Mouse (Mus musculus): ENCODE measurements at regions not wholly inside any gene's neighbourhood (a gene's known extent, or its start where the extent isn't known, plus 50 kb on each side); places are given as distances from the start of the nearest gene placed in this dataset.

DNA sequence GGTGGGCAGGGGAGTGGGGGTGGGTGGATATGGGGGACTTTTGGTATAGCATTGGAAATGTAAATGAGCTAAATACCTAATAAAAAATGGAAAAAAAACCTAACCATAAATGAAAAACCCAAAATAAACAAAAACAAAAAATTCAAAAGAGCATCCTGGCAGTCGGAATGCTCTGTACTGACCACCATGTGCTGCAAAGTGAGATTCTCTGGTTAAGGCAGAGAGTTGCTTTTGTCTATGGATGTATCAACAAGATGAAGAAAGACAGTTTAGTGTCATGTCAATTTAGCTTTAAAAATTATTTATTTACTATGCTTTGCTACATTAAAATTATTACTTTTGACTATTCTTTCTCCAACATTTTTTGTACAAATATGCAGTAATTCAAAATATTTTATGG, 88.5 kb downstream of the E330014E10Rik start:
- Histone ChIP-seq H3K4me1 (ENCODE audit: control insufficient read depth, insufficient read depth, low read length) (no peaks in the 10 kb centered on the region), H3K4me3 (ENCODE audit: insufficient read depth, low read depth, low read length) (no peak overlapping the region), H3K9ac (ENCODE audit: low read depth, low read length) (no peak overlapping the region), H3K27me3 (ENCODE audit: control insufficient read depth, insufficient read depth, low read length) (no peaks in the 10 kb centered on the region), H3K79me2 (ENCODE audit: control insufficient read depth, insufficient read depth, low read length) (no peaks in the 10 kb centered on the region), H3K27ac (replicated peaks; ENCODE audit: insufficient read depth, low read depth, low read length) (no peak overlapping the region), H3K36me3 (ENCODE audit: control insufficient read depth, insufficient read depth, low read length) (no peaks in the 10 kb centered on the region)
- no peak for TF ChIP-seq CTCF (IDR thresholded peaks at IDR 0.05; ENCODE audit: low read depth, low read length)
- no peak for DNase-seq (ENCODE audit: extremely low read depth, low read depth, low spot score)
- 95% methylated on average over 1 of the region's 1 CpGs for WGBS

DNA sequence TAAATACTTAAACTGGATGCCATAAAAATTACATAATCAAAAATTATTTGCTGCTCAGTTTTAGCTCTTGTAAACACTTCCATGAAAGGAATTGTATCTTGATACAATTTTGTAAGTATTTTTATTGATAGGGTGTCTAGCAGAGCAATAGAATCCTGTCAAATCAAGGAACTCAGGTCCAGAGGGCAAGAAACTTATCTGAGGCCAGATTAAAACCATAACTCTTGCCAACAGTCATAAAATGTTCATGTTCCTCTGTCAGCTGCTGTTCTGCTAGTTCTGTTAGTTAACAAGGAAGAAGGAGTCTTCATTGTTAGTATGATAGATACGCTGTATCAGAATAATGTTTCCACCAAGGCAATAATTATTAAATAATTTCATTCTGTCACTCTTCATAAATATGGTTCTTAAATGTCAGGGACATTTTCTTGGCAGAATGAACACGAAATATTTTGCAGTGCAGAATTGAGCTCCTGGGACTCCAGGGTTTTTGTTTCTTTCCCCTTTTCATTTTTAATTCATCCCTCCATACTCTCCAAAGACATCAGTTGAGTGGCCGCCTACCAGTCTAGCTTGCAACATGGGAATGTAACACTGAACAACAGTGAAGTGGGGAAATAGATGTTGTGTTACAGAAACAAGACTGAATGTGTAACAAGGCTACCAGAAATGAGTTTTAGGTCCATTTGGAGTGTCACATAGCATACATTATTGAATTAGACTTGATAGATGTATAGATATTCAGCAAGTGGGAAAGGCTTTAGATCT, 89.1 kb downstream of the E330014E10Rik start:
- no peaks in the 10 kb centered on the region for H3K27me3 ChIP-seq (ENCODE audit: control insufficient read depth, insufficient read depth, low read length)
- no peaks in the 10 kb centered on the region for H3K79me2 ChIP-seq (ENCODE audit: control insufficient read depth, insufficient read depth, low read length)
- no peak for DNase-seq (ENCODE audit: extremely low read depth, low read depth, low spot score)
- no peak overlapping the region for H3K27ac ChIP-seq (replicated peaks; ENCODE audit: insufficient read depth, low read depth, low read length)
- TF ChIP-seq CTCF (IDR thresholded peaks at IDR 0.05; ENCODE audit: low read depth, low read length) = no peak
- TF ChIP-seq POLR2A (IDR thresholded peaks at IDR 0.05; ENCODE audit: extremely low read depth, insufficient read depth, low read length) = no peak
- 67% methylated on average over 3 of the region's 3 CpGs for WGBS
- no peak overlapping the region for H3K4me3 ChIP-seq (ENCODE audit: insufficient read depth, low read depth, low read length)
- H3K9ac ChIP-seq (ENCODE audit: low read depth, low read length) = no peak overlapping the region
- no peaks in the 10 kb centered on the region for H3K4me1 ChIP-seq (ENCODE audit: control insufficient read depth, insufficient read depth, low read length)
- H3K36me3 ChIP-seq (ENCODE audit: control insufficient read depth, insufficient read depth, low read length) = no peaks in the 10 kb centered on the region

DNA sequence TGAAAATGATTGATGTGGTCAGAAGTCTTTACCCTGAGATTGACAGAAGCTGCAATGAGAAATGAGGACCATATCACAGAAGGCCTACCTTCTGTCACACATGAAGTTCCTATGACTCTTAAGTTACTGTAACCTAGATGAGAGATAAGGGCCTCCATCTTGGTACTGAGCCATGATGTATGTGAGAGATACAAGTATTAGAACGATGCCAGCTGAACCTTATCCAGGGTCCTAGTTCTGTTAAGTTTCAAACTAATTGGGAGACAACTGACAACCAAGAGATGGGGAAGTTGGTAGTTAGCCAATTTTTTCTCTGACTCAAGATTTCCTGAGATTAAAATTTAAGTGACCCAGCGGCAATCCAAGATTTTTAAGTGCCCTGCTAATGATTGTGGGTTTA, 89.7 kb downstream of the E330014E10Rik start:
- 88% methylated on average over 2 of the region's 2 CpGs for WGBS
- TF ChIP-seq CTCF (IDR thresholded peaks at IDR 0.05; ENCODE audit: low read depth, low read length) = no peak
- no peak for TF ChIP-seq POLR2A (IDR thresholded peaks at IDR 0.05; ENCODE audit: extremely low read depth, insufficient read depth, low read length)

DNA sequence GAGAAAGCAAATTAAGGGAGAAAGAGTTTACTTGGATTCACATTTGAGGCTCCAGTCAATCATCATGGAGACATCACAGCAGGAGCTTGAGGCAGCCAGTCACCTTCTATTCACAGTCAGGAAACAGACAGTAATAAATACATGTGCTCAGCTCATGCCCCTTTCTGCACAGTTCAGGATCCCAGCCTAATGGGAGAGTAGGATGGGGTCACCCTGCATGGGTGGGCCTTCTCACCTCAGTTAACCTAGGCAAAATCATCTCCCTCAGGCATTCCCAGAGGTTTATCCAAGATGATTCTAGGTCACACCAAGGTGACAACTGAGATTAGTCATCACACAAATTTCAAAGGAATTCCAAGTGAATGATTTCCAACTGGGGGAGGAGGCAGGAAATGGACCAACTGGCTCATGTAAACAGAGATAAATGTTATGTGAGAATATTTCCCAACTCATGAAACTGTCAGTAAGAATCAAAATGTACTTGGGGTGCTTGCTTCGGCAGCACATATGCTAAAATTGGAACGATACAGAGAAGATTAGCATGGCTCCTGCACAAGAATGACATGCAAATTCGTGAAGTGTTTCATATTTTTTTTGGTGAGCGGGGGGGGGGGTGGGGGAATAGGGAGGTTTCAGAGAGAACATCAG, 89.8 kb upstream of the Cxcl13 start:
- Histone ChIP-seq H3K79me2 (ENCODE audit: control insufficient read depth, insufficient read depth, low read length) (no peaks in the 10 kb centered on the region), H3K36me3 (ENCODE audit: control insufficient read depth, insufficient read depth, low read length) (no peaks in the 10 kb centered on the region), H3K27me3 (ENCODE audit: control insufficient read depth, insufficient read depth, low read length) (no peaks in the 10 kb centered on the region), H3K4me3 (ENCODE audit: insufficient read depth, low read depth, low read length) (no peak overlapping the region), H3K27ac (replicated peaks; ENCODE audit: insufficient read depth, low read depth, low read length) (no peak overlapping the region), H3K9ac (ENCODE audit: low read depth, low read length) (no peak overlapping the region), H3K4me1 (ENCODE audit: control insufficient read depth, insufficient read depth, low read length) (no peaks in the 10 kb centered on the region)
- no peak for TF ChIP-seq CTCF (IDR thresholded peaks at IDR 0.05; ENCODE audit: low read depth, low read length)
- no peak for TF ChIP-seq POLR2A (IDR thresholded peaks at IDR 0.05; ENCODE audit: extremely low read depth, insufficient read depth, low read length)
- no peak for DNase-seq (ENCODE audit: extremely low read depth, low read depth, low spot score)
- 78% methylated on average over 4 of the region's 4 CpGs for WGBS

More for the DNA sequence above, 89.7 kb downstream of the E330014E10Rik start:
- Histone ChIP-seq H3K27me3 (ENCODE audit: control insufficient read depth, insufficient read depth, low read length) (no peaks in the 10 kb centered on the region), H3K4me3 (ENCODE audit: insufficient read depth, low read depth, low read length) (no peak overlapping the region), H3K9ac (ENCODE audit: low read depth, low read length) (no peak overlapping the region), H3K27ac (replicated peaks; ENCODE audit: insufficient read depth, low read depth, low read length) (no peak overlapping the region), H3K79me2 (ENCODE audit: control insufficient read depth, insufficient read depth, low read length) (no peaks in the 10 kb centered on the region), H3K4me1 (ENCODE audit: control insufficient read depth, insufficient read depth, low read length) (no peaks in the 10 kb centered on the region), H3K36me3 (ENCODE audit: control insufficient read depth, insufficient read depth, low read length) (no peaks in the 10 kb centered on the region)
- no peak for DNase-seq (ENCODE audit: extremely low read depth, low read depth, low spot score)

GRCm38 (mm10) chr5:95870336-95870845, 86.4 kb upstream of the Cxcl13 start:
- Histone ChIP-seq H3K36me3 (ENCODE audit: control insufficient read depth, insufficient read depth, low read length) (no peaks in the 10 kb centered on the region), H3K4me1 (ENCODE audit: control insufficient read depth, insufficient read depth, low read length) (no peaks in the 10 kb centered on the region), H3K9ac (ENCODE audit: low read depth, low read length) (no peak overlapping the region), H3K79me2 (ENCODE audit: control insufficient read depth, insufficient read depth, low read length) (no peaks in the 10 kb centered on the region), H3K27ac (replicated peaks; ENCODE audit: insufficient read depth, low read depth, low read length) (no peak overlapping the region), H3K27me3 (ENCODE audit: control insufficient read depth, insufficient read depth, low read length) (no peaks in the 10 kb centered on the region), H3K4me3 (ENCODE audit: insufficient read depth, low read depth, low read length) (no peak overlapping the region)
- TF ChIP-seq POLR2A (IDR thresholded peaks at IDR 0.05; ENCODE audit: extremely low read depth, insufficient read depth, low read length) (no peak), CTCF (IDR thresholded peaks at IDR 0.05; ENCODE audit: low read depth, low read length) (no peak)
- WGBS = 32% methylated on average over 3 of the region's 3 CpGs
- DNase-seq (ENCODE audit: extremely low read depth, low read depth, low spot score) = no peak

GRCm38 (mm10) chr5:95874969-95875368, 81.8 kb upstream of the Cxcl13 start:
- 67% methylated on average over 5 of the region's 5 CpGs for WGBS
- no peak for DNase-seq (ENCODE audit: extremely low read depth, low read depth, low spot score)

More at GRCm38 (mm10) chr5:95874969-95875368, 81.8 kb upstream of the Cxcl13 start:
- no peaks in the 10 kb centered on the region for H3K27me3 ChIP-seq (ENCODE audit: control insufficient read depth, insufficient read depth, low read length)
- H3K4me1 ChIP-seq (ENCODE audit: control insufficient read depth, insufficient read depth, low read length) = no peaks in the 10 kb centered on the region
- H3K79me2 ChIP-seq (ENCODE audit: control insufficient read depth, insufficient read depth, low read length) = no peaks in the 10 kb centered on the region
- H3K36me3 ChIP-seq (ENCODE audit: control insufficient read depth, insufficient read depth, low read length) = no peaks in the 10 kb centered on the region
- H3K27ac ChIP-seq (replicated peaks; ENCODE audit: insufficient read depth, low read depth, low read length) = no peak overlapping the region
- H3K4me3 ChIP-seq (ENCODE audit: insufficient read depth, low read depth, low read length) = no peak overlapping the region
- no peak overlapping the region for H3K9ac ChIP-seq (ENCODE audit: low read depth, low read length)
- no peak for TF ChIP-seq CTCF (IDR thresholded peaks at IDR 0.05; ENCODE audit: low read depth, low read length)
- TF ChIP-seq POLR2A (IDR thresholded peaks at IDR 0.05; ENCODE audit: extremely low read depth, insufficient read depth, low read length) = no peak

Measured in liver, adult 2 months (tissue).